Mouse (Mus musculus) liver, adult 2 months (tissue): ENCODE data around the gene Thumpd2. TPM values are rescaled to one million over a fixed set of nuclear protein-coding genes. Genes with fewer than 3 reads are reported as not detected.

Source experiments
- DNase-seq: peaks from one replicate; pipeline ENCODE4 v3.0.0-alpha.2; 2011; ENCODE audit warnings: low read depth, low spot score; ENCODE audit errors: extremely low read depth
- H3K27ac ChIP-seq: fragments of 200-500 bp; replicated peaks from 2 replicates; pipeline ENCODE4 v1.5.1; 2012; ENCODE audit warnings: low read depth, mild to moderate bottlenecking, control low read depth, inconsistent platforms, low read length; ENCODE audit not compliant: insufficient read depth
- H3K27me3 ChIP-seq: fragments of 200-500 bp; 2 replicates; pipeline ENCODE4 v1.6.1; 2012; ENCODE audit warnings: mild to moderate bottlenecking, moderate library complexity, low read length, inconsistent platforms; ENCODE audit not compliant: control insufficient read depth, insufficient read depth
- H3K36me3 ChIP-seq: fragments of 200-500 bp; 2 replicates; pipeline ENCODE4 v1.6.1; 2012; ENCODE audit warnings: low read length, inconsistent platforms; ENCODE audit not compliant: control insufficient read depth, insufficient read depth
- H3K4me1 ChIP-seq: fragments of 200-500 bp; 2 replicates; pipeline ENCODE4 v1.6.1; 2011; ENCODE audit warnings: low read length; ENCODE audit not compliant: control insufficient read depth, insufficient read depth
- H3K4me3 ChIP-seq: fragments of 200-500 bp; 2 replicates; pipeline ENCODE4 v1.5.1; 2011; ENCODE audit warnings: low read depth, mild to moderate bottlenecking, control low read depth, low read length, moderate library complexity; ENCODE audit not compliant: insufficient read depth
- H3K79me2 ChIP-seq: fragments of 200-500 bp; 2 replicates; pipeline ENCODE4 v1.6.1; 2012; ENCODE audit warnings: inconsistent platforms, mild to moderate bottlenecking, low read length, moderate library complexity; ENCODE audit not compliant: control insufficient read depth, insufficient read depth
- H3K9ac ChIP-seq: fragments of 200-500 bp; 2 replicates; pipeline ENCODE4 v1.6.1; 2012; ENCODE audit warnings: low read depth, mild to moderate bottlenecking, control low read depth, inconsistent platforms, low read length
- CTCF ChIP-seq: fragments of 200-500 bp; IDR thresholded peaks from 2 replicates; pipeline ENCODE4 v1.5.1; 2011; ENCODE audit warnings: low read depth, low read length, control low read depth
- POLR2A ChIP-seq: fragments of 200-500 bp; IDR thresholded peaks from 2 replicates; pipeline ENCODE4 v1.6.1; 2011; ENCODE audit warnings: low read length, control low read depth; ENCODE audit not compliant: insufficient read depth; ENCODE audit errors: extremely low read depth
- WGBS: fragments of 180-500 bp; shearing (Covaris S2); methylation state at CpG from one replicate; pipeline ENCODE4 v1.1.7; 2018; 5-methylcytosine and 5-hydroxymethylcytosine counted together
- polyA plus RNA-seq: library from polyadenylated mRNA; depleted of rRNA; stranded (reverse); fragments of >200 nt; gene quantifications from 2 replicates; pipeline ENCODE4 v1.2.3, GENCODE M21; 2012; rRNA removed
- total RNA-seq: library from RNA; depleted of rRNA; stranded (reverse); fragments of >200 nt; gene quantifications from 2 replicates; pipeline ENCODE4 v1.2.3, GENCODE M21; 2014; rRNA removed

Thumpd2 gene
- total RNA-seq (2.0 and 2.5 TPM in 2 replicates), polyA plus RNA-seq (0.90 and 1.1 TPM in 2 replicates)

DNA sequence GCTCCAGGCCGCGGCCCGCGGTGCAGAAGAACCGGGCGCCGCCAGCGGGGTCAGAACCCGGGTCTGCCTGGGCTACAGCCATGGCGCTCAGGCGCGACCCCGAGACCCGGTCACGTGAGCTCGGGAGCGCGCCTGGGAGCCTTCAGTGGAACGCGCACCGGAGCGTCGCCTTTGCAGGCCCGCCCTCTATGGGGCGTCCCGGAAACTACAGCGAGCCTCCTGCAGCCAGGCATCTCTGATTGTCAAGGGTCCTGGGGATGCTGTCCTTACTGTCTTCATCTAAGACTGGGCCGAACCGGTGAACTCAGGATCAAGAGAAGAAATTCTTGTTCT, at the start of gene Thumpd2:
Thumpd2 (minus strand) TSS at position 104 of the 333 bp plus-strand sequence.
- Histone ChIP-seq H3K79me2 (peaks cover 2% of the 10 kb centered on the region; the same call in 1 of the 2 replicates), H3K36me3 (no peaks in the 10 kb centered on the region), H3K4me3 (peak within 1 kb of the TSS; percentile 99), H3K4me1 (peaks cover 6% of the 10 kb centered on the region), H3K9ac (peak within 1 kb of the TSS; percentile 99), H3K27me3 (no peaks in the 10 kb centered on the region), H3K27ac (peak within 1 kb of the TSS; percentile 92)
- TF ChIP-seq POLR2A (peak; percentile 38; the same call in 1 of the 2 replicates), CTCF (peak; percentile 89)
- WGBS: 1% methylated on average over 29 of the region's 29 CpGs
- DNase-seq: peak; percentile 60

DNA sequence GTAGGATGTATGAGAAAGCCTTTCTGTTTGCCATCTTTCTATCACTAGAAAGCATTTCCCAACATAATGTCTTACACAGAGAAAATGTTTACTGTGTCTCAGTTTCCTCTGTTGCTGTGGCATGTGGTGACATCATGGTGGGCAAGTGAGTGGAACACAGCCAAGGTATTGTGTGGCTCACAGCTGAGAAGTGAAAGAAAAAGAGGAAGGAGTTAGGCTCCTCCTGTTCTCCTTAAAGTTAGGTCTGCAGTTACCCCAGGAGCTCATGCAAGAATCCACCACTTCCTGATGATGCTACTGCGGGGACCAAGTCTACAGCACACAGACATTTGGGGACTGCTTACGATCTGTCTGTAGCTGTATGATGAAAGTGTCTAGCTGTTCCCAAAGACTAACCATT, 39.4 kb upstream of the Thumpd2 start:
- no peaks in the 10 kb centered on the region; the same call in 1 of the 2 replicates for H3K27me3 ChIP-seq
- WGBS: 76% methylated on average over 2 of the region's 2 CpGs
- TF ChIP-seq CTCF (no peak), POLR2A (no peak)
- no peak for DNase-seq
- no peaks in the 10 kb centered on the region for H3K79me2 ChIP-seq
- H3K4me1 ChIP-seq: no peaks in the 10 kb centered on the region
- no peak overlapping the region for H3K4me3 ChIP-seq
- no peak overlapping the region for H3K9ac ChIP-seq
- H3K27ac ChIP-seq: no peak overlapping the region
- H3K36me3 ChIP-seq: no peaks in the 10 kb centered on the region

DNA sequence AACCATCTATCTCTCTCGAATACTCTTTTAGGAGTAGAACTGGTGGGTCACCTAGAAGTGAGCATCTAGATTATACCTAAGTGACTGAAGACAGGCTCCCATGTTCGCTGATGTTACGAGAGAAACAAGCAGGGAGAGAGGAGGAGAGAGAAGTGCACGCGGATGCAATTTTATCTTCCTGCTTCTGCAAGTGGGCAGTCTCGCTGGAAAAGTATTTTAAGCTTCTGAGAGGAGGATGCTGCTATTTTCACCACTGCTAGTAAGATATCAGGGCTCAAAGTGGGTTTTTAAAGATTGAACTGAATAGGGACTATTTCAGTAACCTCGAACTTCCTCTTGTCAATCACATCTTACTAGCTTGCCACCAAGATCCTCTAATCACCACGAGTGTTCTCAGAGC, 38.0 kb upstream of the Thumpd2 start:
- Histone ChIP-seq H3K27ac (no peak overlapping the region), H3K9ac (no peak overlapping the region), H3K79me2 (no peaks in the 10 kb centered on the region), H3K27me3 (no peaks in the 10 kb centered on the region; the same call in 1 of the 2 replicates), H3K4me3 (no peak overlapping the region), H3K36me3 (no peaks in the 10 kb centered on the region), H3K4me1 (no peaks in the 10 kb centered on the region)
- TF ChIP-seq CTCF (no peak), POLR2A (no peak)
- no peak for DNase-seq
- 57% methylated on average over 8 of the region's 8 CpGs for WGBS

- no peak overlapping the region for H3K4me3 ChIP-seq
- no peak for DNase-seq
- no peaks in the 10 kb centered on the region for H3K79me2 ChIP-seq
- no peaks in the 10 kb centered on the region for H3K27me3 ChIP-seq
- no peak overlapping the region for H3K27ac ChIP-seq
- H3K9ac ChIP-seq: no peak overlapping the region
- no peak for TF ChIP-seq CTCF
- no peak for TF ChIP-seq POLR2A
- H3K4me1 ChIP-seq: no peaks in the 10 kb centered on the region
- no peaks in the 10 kb centered on the region for H3K36me3 ChIP-seq
Observed at GRCm38 (mm10) chr17:81098444-81098843, 33.6 kb upstream of the Thumpd2 start.

- H3K4me1 ChIP-seq: no peaks in the 10 kb centered on the region
- WGBS: 86% methylated on average over 2 of the region's 2 CpGs
- no peaks in the 10 kb centered on the region for H3K36me3 ChIP-seq
- no peaks in the 10 kb centered on the region for H3K79me2 ChIP-seq
- no peak for TF ChIP-seq POLR2A
- TF ChIP-seq CTCF: no peak
- no peak for DNase-seq
- H3K27me3 ChIP-seq: no peaks in the 10 kb centered on the region
- no peak overlapping the region for H3K27ac ChIP-seq
- H3K9ac ChIP-seq: no peak overlapping the region
- H3K4me3 ChIP-seq: no peak overlapping the region
Observed at GRCm38 (mm10) chr17:81096490-81096889, 31.6 kb upstream of the Thumpd2 start.

DNA sequence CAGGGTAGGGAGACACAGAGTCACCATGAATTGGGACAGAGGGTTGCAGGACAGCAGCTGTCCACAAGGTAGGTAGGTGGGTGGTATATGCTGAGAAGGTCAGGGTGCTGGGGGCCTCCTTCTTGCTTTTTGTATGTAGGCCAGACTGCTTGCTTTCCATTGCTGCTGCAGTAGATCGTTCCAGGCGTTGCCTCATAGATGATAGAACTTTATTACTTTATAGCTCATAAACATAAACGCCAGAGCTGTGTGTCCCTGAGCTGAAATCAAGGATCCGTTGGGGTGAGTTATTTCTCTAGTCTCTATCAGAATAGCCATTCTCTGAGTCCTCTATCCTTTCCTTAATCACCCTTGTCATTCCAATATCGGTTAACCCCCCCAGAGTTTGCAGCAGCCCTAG, 27.9 kb upstream of the Thumpd2 start:
- H3K79me2 ChIP-seq: no peaks in the 10 kb centered on the region
- 89% methylated on average over 5 of the region's 5 CpGs for WGBS
- H3K4me3 ChIP-seq: no peak overlapping the region
- H3K9ac ChIP-seq: no peak overlapping the region
- H3K27me3 ChIP-seq: no peaks in the 10 kb centered on the region
- no peaks in the 10 kb centered on the region for H3K36me3 ChIP-seq
- DNase-seq: no peak
- TF ChIP-seq CTCF: no peak
- no peak for TF ChIP-seq POLR2A
- H3K27ac ChIP-seq: no peak overlapping the region
- H3K4me1 ChIP-seq: no peaks in the 10 kb centered on the region
